Mouse (Mus musculus) testis, adult 2 months (tissue): ENCODE data around the gene Cpm.
"Not testable (repeated sequence)": the region's sequence is repeated elsewhere in the genome, so short reads cannot be mapped to it uniquely, and the experiment has no call there.

Experiments used
- CTCF ChIP-seq: fragments of 200-500 bp; IDR thresholded peaks from 2 replicates; pipeline ENCODE4 v1.5.1; 2012; ENCODE audit warnings: low read depth, mild to moderate bottlenecking, inconsistent platforms, low read length, moderate library complexity; ENCODE audit not compliant: control insufficient read depth, insufficient read depth, insufficient replicate concordance
- POLR2A ChIP-seq: fragments of 200-500 bp; IDR thresholded peaks from 2 replicates; pipeline ENCODE4 v1.6.1; 2012; ENCODE audit warnings: low read depth, mild to moderate bottlenecking, inconsistent platforms, low read length, moderate library complexity; ENCODE audit not compliant: control insufficient read depth

GRCm38 (mm10) chr10:117704314-117704963, 75.1 kb downstream of the Cpm start:
- not testable (repeated sequence) for TF ChIP-seq CTCF, POLR2A
